Mouse (Mus musculus) forebrain, embryonic 13.5 days (tissue): ENCODE results near the gene Slc25a13. TPM values are rescaled to one million over a fixed set of nuclear protein-coding genes. Genes with fewer than 3 reads are reported as not detected.

Experiments used
- ATAC-seq: fragments of 200-750 bp; cut with Nextera tagmentation; 2 replicates; pipeline ENCODE4 v1.8.0; 2017
- H3K27ac ChIP-seq: fragments of 300-500 bp; sonication (generic); 2 replicates; pipeline ENCODE4 v1.5.1; 2015; ENCODE audit warnings: inconsistent platforms, mild to moderate bottlenecking, moderate library complexity
- H3K27me3 ChIP-seq: fragments of 300-500 bp; sonication (generic); 2 replicates; pipeline ENCODE4 v1.6.1; 2015; ENCODE audit warnings: mild to moderate bottlenecking, inconsistent platforms
- H3K36me3 ChIP-seq: fragments of 300-500 bp; sonication (generic); 2 replicates; pipeline ENCODE4 v1.6.1; 2015; ENCODE audit warnings: mild to moderate bottlenecking, inconsistent platforms; ENCODE audit not compliant: poor library complexity, severe bottlenecking
- H3K4me1 ChIP-seq: fragments of 300-500 bp; sonication (generic); 2 replicates; pipeline ENCODE4 v1.6.1; 2015; ENCODE audit warnings: inconsistent platforms
- H3K4me2 ChIP-seq: fragments of 300-500 bp; sonication (generic); 2 replicates; pipeline ENCODE4 v1.6.1; 2015; ENCODE audit warnings: inconsistent platforms, mild to moderate bottlenecking, moderate library complexity
- H3K4me3 ChIP-seq: fragments of 300-500 bp; sonication (generic); 2 replicates; pipeline ENCODE4 v1.5.1; 2015; ENCODE audit warnings: mild to moderate bottlenecking, inconsistent platforms
- H3K9ac ChIP-seq: fragments of 300-500 bp; sonication (generic); 2 replicates; pipeline ENCODE4 v1.6.1; 2015; ENCODE audit warnings: mild to moderate bottlenecking, inconsistent platforms
- H3K9me3 ChIP-seq: fragments of 300-500 bp; sonication (generic); replicated peaks from 2 replicates; pipeline ENCODE4 v1.6.1; 2016; ENCODE audit warnings: inconsistent platforms
- WGBS: fragments of 180-500 bp; shearing (Covaris S2); methylation state at CpG from one replicate; pipeline ENCODE4 v1.1.7; 2015; 5-methylcytosine and 5-hydroxymethylcytosine counted together
- polyA plus RNA-seq: library from polyadenylated mRNA; unstranded; fragments of >200 nt; fragmentation: Nextera tagmentation; extraction: Ambion mirVana; gene quantifications from 2 replicates; pipeline ENCODE4 v1.2.1, GENCODE M21; 2015

The Slc25a13 gene
- polyA plus RNA-seq, 1 experiment from 2014 or later = 15.3 TPM

DNA sequence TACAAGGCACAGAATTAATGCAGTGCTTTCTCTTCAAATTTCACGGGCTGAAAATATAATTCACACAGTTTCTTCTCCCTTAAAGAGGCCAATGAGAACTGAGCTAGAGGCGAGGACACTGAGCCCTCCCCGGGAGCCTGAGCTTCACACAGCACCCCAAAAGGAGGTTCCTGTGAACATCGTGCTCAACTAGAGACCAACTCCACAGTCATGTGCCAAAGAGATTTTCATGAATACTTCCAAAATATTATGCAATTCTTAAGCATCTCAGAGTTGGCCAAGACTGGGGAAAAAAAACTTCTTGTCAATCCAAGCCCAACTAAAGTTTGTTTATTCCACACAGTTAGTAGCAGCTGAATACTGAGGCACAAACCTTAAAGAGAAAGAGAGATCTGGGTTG is 115.4 kb downstream of the Slc25a13 start:
- Histone ChIP-seq H3K4me1 (no peaks in the 10 kb centered on the region), H3K36me3 (no peaks in the 10 kb centered on the region), H3K27me3 (no peaks in the 10 kb centered on the region), H3K4me2 (no peak overlapping the region), H3K4me3 (no peak overlapping the region), H3K9ac (no peak overlapping the region), H3K27ac (no peak overlapping the region), H3K9me3 (no peaks in the 10 kb centered on the region)
- WGBS = 87% methylated on average over 4 of the region's 4 CpGs
- no peak for ATAC-seq

DNA sequence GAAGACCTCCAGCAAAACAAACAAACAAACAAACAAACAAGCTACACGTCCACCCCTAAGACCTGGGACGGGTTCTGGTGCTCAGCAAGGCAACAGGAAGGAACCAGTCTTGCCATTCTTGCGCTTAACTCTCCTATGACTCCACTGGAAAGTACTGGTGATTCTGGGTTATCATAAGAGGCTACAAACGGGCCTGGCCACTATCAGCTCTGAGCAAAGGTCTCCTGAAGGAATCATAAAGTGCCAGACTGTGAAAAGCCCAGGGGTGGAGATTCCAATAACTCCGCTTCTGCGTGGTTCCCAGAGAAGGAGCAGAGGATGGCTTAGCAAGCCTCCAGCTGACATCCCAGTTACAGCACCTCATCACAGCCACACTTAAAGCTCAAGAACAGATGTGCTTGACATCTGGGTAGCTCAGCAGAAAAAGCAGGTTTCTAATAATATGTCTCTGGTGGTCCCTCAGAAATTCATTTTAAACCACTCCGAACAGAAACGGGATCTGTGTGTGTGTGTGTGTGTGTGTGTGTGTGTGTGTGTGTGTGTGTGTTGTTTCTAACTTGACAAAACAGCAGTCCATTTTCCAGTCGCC is 116.0 kb downstream of the Slc25a13 start:
- Histone ChIP-seq H3K4me3 (no peak overlapping the region), H3K4me2 (no peak overlapping the region), H3K9ac (no peak overlapping the region), H3K27ac (no peak overlapping the region), H3K4me1 (no peaks in the 10 kb centered on the region), H3K27me3 (no peaks in the 10 kb centered on the region), H3K9me3 (no peaks in the 10 kb centered on the region), H3K36me3 (no peaks in the 10 kb centered on the region)
- WGBS = 90% methylated on average over 9 of the region's 9 CpGs
- no peak for ATAC-seq

DNA sequence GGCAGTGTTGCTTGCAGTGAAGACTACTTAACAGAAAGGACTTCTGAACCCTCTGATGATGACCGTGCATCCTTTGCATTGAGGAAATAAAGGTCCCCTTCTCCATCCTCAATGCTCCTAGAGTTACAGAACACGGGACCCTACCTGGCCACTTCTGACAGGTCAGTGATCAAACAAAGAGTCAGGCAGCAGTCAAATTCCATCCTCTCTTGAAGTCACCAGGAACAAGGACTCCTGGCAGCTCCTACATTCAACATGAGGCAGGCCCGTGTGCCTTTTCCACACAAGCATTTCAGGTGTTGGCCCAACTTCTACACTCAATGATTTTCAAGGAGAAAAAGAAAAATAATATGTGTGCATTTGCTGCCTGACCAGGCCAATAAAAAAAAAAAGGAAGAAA is 123.0 kb downstream of the Slc25a13 start:
- H3K9me3 ChIP-seq = no peaks in the 10 kb centered on the region
- H3K27me3 ChIP-seq = no peaks in the 10 kb centered on the region
- no peaks in the 10 kb centered on the region for H3K4me1 ChIP-seq
- WGBS = 84% methylated on average over 3 of the region's 3 CpGs
- no peaks in the 10 kb centered on the region for H3K36me3 ChIP-seq
- no peak overlapping the region for H3K4me3 ChIP-seq
- H3K9ac ChIP-seq = no peak overlapping the region
- H3K27ac ChIP-seq = no peak overlapping the region
- no peak overlapping the region for H3K4me2 ChIP-seq
- ATAC-seq = no peak

DNA sequence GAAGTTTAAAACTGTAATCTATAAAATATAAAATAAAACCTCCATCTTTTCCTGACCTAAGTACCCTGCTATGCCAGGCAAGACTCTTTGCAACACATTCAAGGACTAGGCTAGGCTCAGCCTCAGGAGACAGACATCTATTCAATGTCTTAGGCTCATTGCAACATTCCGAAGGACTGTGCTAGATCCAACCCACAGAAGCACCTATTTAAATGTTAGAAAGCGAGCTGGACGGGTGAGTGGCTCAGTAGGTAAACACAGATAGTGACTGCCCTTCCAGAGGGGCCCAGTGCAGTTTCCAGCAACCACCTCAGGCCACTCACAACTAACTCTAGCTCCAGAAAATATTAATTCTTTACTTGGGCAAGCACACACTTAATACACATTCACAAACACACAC is 123.5 kb downstream of the Slc25a13 start:
- Histone ChIP-seq H3K9ac (no peak overlapping the region), H3K4me1 (peaks cover under 1% of the 10 kb centered on the region; the same call in 1 of the 2 replicates), H3K27ac (no peak overlapping the region), H3K4me3 (no peak overlapping the region), H3K4me2 (no peak overlapping the region), H3K36me3 (no peaks in the 10 kb centered on the region), H3K9me3 (no peaks in the 10 kb centered on the region), H3K27me3 (no peaks in the 10 kb centered on the region)
- 81% methylated on average over 3 of the region's 3 CpGs for WGBS
- ATAC-seq = no peak

DNA sequence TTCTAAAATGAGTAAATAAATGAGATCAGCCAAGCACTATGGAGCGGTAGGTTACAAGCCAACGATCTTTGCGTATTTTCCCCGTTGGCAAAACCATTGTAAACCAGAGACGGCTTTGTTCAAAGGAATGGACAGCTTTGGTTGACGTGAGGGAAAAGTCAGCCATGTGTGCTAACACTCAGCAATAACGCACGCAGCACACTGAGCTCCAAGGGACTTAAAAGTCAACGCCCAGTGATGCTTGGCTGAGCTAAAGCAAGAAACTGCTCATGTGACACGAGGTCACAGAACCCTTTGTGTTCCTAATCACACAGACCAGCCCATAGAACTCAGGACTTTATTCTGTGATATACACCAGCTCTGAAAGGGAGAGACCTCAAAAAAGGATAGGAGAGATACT is 124.5 kb downstream of the Slc25a13 start:
- Histone ChIP-seq H3K27me3 (no peaks in the 10 kb centered on the region), H3K4me2 (no peak overlapping the region), H3K36me3 (no peaks in the 10 kb centered on the region), H3K9me3 (no peaks in the 10 kb centered on the region), H3K27ac (no peak overlapping the region), H3K4me1 (peaks cover 10% of the 10 kb centered on the region; the same call in 1 of the 2 replicates), H3K9ac (no peak overlapping the region), H3K4me3 (no peak overlapping the region)
- ATAC-seq = no peak
- WGBS = 20% methylated on average over 10 of the region's 10 CpGs

DNA sequence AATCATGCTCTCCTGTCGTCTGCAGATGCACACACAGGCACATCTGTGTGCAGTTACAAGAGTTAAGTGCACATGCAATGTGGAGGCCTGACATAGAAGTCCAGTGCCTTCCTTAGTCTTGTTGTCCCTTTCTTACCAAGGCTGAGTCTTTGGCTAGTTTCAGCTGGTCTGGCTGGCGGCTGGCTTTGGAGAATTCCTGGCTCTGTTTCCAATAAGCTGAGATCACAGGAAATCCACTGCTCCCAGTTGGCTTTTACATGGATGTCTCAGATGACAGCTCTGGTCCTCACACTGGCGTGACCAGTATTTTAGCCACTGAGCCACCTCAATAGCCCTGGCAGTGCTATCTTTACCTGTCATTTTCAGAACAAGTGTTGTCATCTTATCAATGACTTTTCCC is 126.0 kb downstream of the Slc25a13 start:
- Histone ChIP-seq H3K36me3 (no peaks in the 10 kb centered on the region), H3K4me1 (peaks cover 10% of the 10 kb centered on the region; the same call in 1 of the 2 replicates), H3K4me2 (no peak overlapping the region), H3K9me3 (no peaks in the 10 kb centered on the region), H3K9ac (no peak overlapping the region), H3K27ac (no peak overlapping the region), H3K4me3 (no peak overlapping the region), H3K27me3 (no peaks in the 10 kb centered on the region)
- ATAC-seq = no peak
- WGBS = 91% methylated on average over 3 of the region's 3 CpGs

DNA sequence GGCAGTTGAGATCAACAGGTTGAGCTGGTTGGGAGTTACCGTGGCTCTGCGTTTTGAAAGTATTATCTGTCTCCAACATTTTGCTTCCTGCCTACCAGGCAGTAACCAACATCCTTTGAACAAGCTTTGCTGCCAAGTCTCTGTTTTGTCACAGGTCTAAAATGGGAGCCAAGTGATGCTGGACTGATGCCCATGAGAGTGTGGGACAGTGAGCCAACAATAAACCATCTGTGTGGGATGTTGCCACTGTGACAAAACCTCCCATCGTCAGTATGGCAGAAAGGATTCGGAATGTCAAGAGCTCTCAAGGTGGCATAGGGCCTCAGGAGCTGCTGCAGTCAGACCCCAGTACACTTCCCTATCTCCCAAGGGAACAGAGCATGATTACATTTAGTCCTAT is 128.8 kb downstream of the Slc25a13 start:
- H3K27ac ChIP-seq = no peak overlapping the region
- H3K4me1 ChIP-seq = peaks cover 10% of the 10 kb centered on the region; the same call in 1 of the 2 replicates
- no peaks in the 10 kb centered on the region for H3K27me3 ChIP-seq
- H3K4me2 ChIP-seq = no peak overlapping the region
- H3K9me3 ChIP-seq = no peaks in the 10 kb centered on the region
- H3K4me3 ChIP-seq = no peak overlapping the region
- ATAC-seq = peak; percentile 74
- 67% methylated on average over 4 of the region's 4 CpGs for WGBS
- H3K36me3 ChIP-seq = no peaks in the 10 kb centered on the region; the same call in 1 of the 2 replicates
- no peak overlapping the region for H3K9ac ChIP-seq

DNA sequence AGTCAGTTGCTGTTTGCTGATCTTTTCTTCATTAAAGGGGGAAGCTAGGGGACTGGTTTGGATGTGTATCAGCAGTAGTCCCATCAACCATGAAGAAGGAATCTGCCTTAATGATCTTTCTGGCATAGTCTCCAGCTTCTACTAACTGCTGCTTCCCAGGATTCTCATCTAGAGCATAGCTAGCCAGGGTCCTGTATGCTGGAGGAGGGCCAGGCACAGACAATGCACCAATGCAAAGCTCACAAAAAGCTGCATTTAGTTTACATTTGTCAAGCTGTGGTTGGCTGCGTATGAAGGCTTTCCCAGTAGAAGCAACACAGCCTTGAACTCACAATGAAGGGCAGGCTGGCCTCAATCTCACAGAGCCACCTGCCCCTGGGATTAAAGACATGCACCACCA is 136.5 kb downstream of the Slc25a13 start:
- ATAC-seq = no peak
- Histone ChIP-seq H3K9ac (no peak overlapping the region), H3K27ac (no peak overlapping the region), H3K4me3 (no peak overlapping the region), H3K27me3 (no peaks in the 10 kb centered on the region), H3K36me3 (no peaks in the 10 kb centered on the region; the same call in 1 of the 2 replicates), H3K9me3 (no peaks in the 10 kb centered on the region), H3K4me1 (0 out of 2 replicates have a peak, but pooled peaks cover 6% of the 10 kb centered on the region), H3K4me2 (no peak overlapping the region)
- WGBS = 45% methylated on average over 1 of the region's 1 CpGs

DNA sequence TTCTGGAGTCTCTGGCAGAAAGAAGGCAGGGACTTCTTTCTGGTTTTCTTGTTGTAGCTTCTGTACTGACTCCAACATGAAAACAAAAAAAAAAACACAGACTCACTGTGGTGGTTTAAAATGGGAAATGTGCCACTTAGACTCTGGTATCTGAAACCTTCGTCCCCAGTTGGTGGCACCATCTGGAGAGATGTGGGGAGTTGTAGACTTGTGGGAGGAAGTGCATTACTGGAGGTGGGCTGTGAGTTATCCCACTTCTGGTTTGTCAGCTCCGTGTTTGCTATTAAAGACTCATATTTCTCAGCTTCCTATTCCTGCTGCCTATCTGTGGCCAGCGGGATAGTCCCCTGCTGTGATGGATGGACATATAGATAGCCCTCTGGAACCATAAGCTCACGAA is 139.7 kb downstream of the Slc25a13 start:
- H3K27me3 ChIP-seq = no peaks in the 10 kb centered on the region
- H3K9ac ChIP-seq = no peak overlapping the region
- H3K4me3 ChIP-seq = no peak overlapping the region
- H3K4me1 ChIP-seq = 0 out of 2 replicates have a peak, but pooled peaks cover 6% of the 10 kb centered on the region
- H3K4me2 ChIP-seq = no peak overlapping the region
- WGBS = 89% methylated on average over 4 of the region's 4 CpGs
- no peaks in the 10 kb centered on the region for H3K9me3 ChIP-seq
- ATAC-seq = no peak
- H3K27ac ChIP-seq = no peak overlapping the region
- no peaks in the 10 kb centered on the region for H3K36me3 ChIP-seq

DNA sequence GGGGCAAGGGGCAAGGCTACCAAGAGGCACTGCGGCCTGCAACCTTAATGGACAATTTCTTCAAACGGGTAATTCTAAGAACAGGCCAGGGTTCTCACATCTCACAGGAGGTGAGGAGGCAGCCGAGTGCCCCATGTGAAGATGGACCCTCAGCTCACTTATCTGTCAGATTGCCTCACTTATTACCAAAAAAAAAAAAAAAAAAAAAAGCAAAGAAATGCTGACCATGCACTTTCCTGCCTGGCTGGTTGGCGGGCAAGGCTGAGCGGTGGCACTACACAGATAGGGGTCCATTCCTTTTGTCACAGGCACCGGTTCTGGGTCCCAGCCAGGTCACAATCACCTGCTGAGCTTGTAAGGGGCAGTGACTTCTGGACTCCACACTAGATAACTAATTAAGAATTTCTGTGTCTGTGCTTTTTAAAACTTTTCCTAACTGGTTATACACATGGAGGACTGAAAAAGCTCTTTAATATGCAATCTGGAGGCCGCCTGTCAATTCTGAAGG is 141.0 kb downstream of the Slc25a13 start:
- Histone ChIP-seq H3K9ac (no peak overlapping the region), H3K4me3 (no peak overlapping the region), H3K27me3 (no peaks in the 10 kb centered on the region), H3K4me2 (no peak overlapping the region), H3K4me1 (peaks cover 6% of the 10 kb centered on the region; the same call in 1 of the 2 replicates), H3K27ac (no peak overlapping the region), H3K9me3 (no peaks in the 10 kb centered on the region), H3K36me3 (no peaks in the 10 kb centered on the region)
- 82% methylated on average over 7 of the region's 7 CpGs for WGBS
- ATAC-seq = no peak

DNA sequence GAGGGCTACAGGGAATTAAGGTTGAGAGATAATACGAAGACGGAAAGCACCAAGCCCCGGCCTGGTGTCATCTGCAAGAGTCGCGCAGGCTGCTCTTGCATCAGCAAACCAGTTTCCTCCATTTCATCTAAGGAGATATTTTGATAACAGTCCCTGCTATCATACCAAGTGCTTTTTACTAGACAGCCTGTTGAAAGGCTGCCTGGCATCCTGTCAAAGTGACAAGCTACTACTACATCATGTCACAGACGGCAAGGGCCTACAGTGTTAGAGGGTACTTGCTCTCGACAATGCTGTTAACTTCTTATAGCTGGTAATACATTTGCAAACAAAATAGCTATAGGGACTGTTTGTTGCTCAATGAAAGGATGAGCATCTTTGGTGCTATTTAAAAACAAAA is 145.9 kb downstream of the Slc25a13 start:
- Histone ChIP-seq H3K4me3 (no peak overlapping the region), H3K4me1 (peaks cover 12% of the 10 kb centered on the region), H3K4me2 (no peak overlapping the region), H3K9me3 (no peaks in the 10 kb centered on the region), H3K9ac (no peak overlapping the region), H3K36me3 (no peaks in the 10 kb centered on the region), H3K27ac (no peak overlapping the region), H3K27me3 (no peaks in the 10 kb centered on the region)
- WGBS = 77% methylated on average over 7 of the region's 7 CpGs
- ATAC-seq = no peak

DNA sequence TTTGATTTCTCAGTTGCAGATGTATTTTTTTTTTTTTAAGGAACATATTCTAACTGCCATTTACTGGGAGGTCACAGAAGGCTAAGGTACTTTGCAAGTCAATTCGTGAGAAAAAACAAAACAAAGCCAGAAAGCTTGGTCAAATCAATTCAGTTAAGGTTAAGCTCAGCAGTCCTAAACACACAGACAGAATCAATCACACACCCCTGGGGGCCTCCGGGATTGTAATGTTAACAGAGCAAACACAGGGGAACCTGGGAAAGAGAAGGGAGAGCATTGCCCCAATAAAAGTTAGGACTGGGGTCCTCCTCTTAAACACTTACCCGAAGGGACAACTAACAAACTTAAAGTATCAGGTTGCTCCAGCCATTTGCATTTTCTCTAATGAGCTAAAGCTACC is 147.0 kb downstream of the Slc25a13 start:
- 6% methylated on average over 3 of the region's 3 CpGs for WGBS

DNA sequence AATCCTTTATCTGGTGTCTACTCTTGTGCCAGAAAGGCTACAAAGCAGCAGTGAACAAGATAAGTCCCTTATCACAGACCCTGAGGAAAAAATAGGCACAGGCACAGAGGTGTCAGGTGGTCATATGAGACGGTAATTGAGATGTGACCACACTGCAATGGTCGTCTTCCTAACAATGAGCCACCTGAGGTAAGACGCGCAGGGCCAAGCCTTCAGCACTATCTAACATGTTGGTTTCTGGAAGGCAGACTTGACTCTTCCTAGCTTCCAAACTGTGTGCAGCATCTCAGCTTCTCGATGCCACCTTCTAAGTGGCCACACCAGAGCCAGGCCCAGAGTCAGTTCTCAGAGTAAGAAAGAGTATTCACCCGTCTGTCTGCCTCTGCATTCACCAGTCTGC is 149.8 kb downstream of the Slc25a13 start:
- Histone ChIP-seq H3K27ac (no peak overlapping the region), H3K4me1 (peaks cover 12% of the 10 kb centered on the region), H3K9ac (no peak overlapping the region), H3K9me3 (no peaks in the 10 kb centered on the region), H3K4me2 (no peak overlapping the region), H3K4me3 (no peak overlapping the region), H3K36me3 (no peaks in the 10 kb centered on the region), H3K27me3 (no peaks in the 10 kb centered on the region)
- WGBS = 88% methylated on average over 6 of the region's 6 CpGs
- no peak for ATAC-seq

More for the DNA sequence above, 147.0 kb downstream of the Slc25a13 start:
- no peaks in the 10 kb centered on the region for H3K9me3 ChIP-seq
- peaks cover 12% of the 10 kb centered on the region for H3K4me1 ChIP-seq
- H3K36me3 ChIP-seq = no peaks in the 10 kb centered on the region
- no peak overlapping the region for H3K4me3 ChIP-seq
- no peak for ATAC-seq
- no peak overlapping the region for H3K4me2 ChIP-seq
- no peak overlapping the region for H3K27ac ChIP-seq
- H3K9ac ChIP-seq = no peak overlapping the region
- no peaks in the 10 kb centered on the region for H3K27me3 ChIP-seq
